Mouse (Mus musculus) liver, embryonic 13.5 days (tissue): ENCODE data around the gene Ninj2. TPM values are rescaled to one million over a fixed set of nuclear protein-coding genes. Genes with fewer than 3 reads are reported as not detected.

Experiments
- ATAC-seq: fragments of 200-750 bp; cut with Nextera tagmentation; 2 replicates; pipeline ENCODE4 v1.8.0; 2017; ENCODE audit warnings: low read depth, mild to moderate bottlenecking, moderate number of reproducible peaks, moderate library complexity
- DNase-seq: peaks from one replicate; pipeline ENCODE4 v3.0.0; 2022
- H3K27ac ChIP-seq: fragments of 300-500 bp; sonication (generic); 2 replicates; pipeline ENCODE4 v1.5.1; 2015; ENCODE audit warnings: moderate library complexity, mild to moderate bottlenecking, inconsistent platforms
- H3K27me3 ChIP-seq: fragments of 300-500 bp; sonication (generic); 2 replicates; pipeline ENCODE4 v1.6.1; 2015; ENCODE audit warnings: mild to moderate bottlenecking, inconsistent platforms
- H3K36me3 ChIP-seq: fragments of 300-500 bp; sonication (generic); 2 replicates; pipeline ENCODE4 v1.6.1; 2015; ENCODE audit warnings: mild to moderate bottlenecking, inconsistent platforms
- H3K4me1 ChIP-seq: fragments of 300-500 bp; sonication (generic); replicated peaks from 2 replicates; pipeline ENCODE4 v1.6.1; 2015; ENCODE audit warnings: inconsistent platforms
- H3K4me2 ChIP-seq: fragments of 300-500 bp; sonication (generic); 2 replicates; pipeline ENCODE4 v1.6.1; 2015; ENCODE audit warnings: inconsistent platforms, mild to moderate bottlenecking, moderate library complexity
- H3K4me3 ChIP-seq: fragments of 300-500 bp; sonication (generic); replicated peaks from 2 replicates; pipeline ENCODE4 v1.5.1; 2015; ENCODE audit warnings: mild to moderate bottlenecking, inconsistent platforms
- H3K9ac ChIP-seq: fragments of 300-500 bp; sonication (generic); 2 replicates; pipeline ENCODE4 v1.6.1; 2015; ENCODE audit warnings: mild to moderate bottlenecking, inconsistent platforms
- H3K9me3 ChIP-seq: fragments of 300-500 bp; sonication (generic); replicated peaks from 2 replicates; pipeline ENCODE4 v1.6.1; 2016; ENCODE audit warnings: inconsistent platforms
- WGBS: fragments of 180-500 bp; shearing (Covaris S2); methylation state at CpG from one replicate; pipeline ENCODE4 v1.1.7; 2015; ENCODE audit not compliant: insufficient replicate concordance; 5-methylcytosine and 5-hydroxymethylcytosine counted together
- polyA plus RNA-seq: library from polyadenylated mRNA; unstranded; fragments of >200 nt; fragmentation: Nextera tagmentation; extraction: Ambion mirVana; gene quantifications from 2 replicates; pipeline ENCODE4 v1.2.1, GENCODE M21; 2015

Ninj2 gene
- polyA plus RNA-seq, 1 experiment from 2014 or later = not detected

DNA sequence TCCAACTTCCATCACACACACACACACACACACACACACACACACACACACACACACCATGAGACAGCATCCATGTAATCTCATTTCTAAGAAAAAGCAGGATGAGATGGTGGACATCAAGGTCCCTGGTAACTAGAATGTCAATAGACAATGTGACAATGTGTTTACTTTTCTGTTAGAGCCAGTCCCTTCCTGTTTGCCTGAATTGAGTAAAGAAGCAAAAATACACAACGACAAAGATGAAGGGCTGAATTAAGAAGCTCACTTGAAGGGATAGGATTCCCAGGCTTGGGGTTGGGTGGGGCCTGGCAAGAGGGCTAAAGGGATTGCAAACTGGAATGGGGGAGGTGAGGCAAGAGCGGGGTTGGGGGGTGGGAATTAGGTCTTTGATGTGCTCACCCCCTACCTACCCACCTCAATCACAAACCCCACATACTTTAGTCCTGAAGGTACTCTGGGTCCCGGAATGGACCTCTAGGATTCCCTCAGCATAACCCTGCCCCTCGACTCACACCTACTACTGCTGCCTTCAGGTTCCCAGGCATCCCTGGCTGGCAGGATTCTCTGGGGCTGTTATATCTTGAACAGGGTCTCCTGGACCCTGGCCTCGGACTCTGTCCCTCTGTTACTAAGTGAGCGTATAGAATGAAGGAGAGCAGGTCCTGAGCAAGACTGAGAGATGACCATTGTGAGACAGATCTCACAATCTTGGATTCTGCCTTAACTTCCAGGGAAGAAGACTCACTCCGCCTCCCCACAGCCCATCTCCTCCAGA lies 98.4 kb downstream of the Ninj2 start:
- Histone ChIP-seq H3K4me1 (peaks cover 66% of the 10 kb centered on the region), H3K36me3 (no peaks in the 10 kb centered on the region), H3K27me3 (peaks cover 17% of the 10 kb centered on the region; the same call in 1 of the 2 replicates), H3K27ac (peak overlapping the region; percentile 47), H3K4me2 (0 out of 2 replicates have a peak overlapping the region, but pooled peaks have one; percentile 21), H3K4me3 (no peak overlapping the region), H3K9ac (no peak overlapping the region), H3K9me3 (no peaks in the 10 kb centered on the region)
- no peak for ATAC-seq
- 71% methylated on average over 7 of the region's 7 CpGs for WGBS
- no peak for DNase-seq

DNA sequence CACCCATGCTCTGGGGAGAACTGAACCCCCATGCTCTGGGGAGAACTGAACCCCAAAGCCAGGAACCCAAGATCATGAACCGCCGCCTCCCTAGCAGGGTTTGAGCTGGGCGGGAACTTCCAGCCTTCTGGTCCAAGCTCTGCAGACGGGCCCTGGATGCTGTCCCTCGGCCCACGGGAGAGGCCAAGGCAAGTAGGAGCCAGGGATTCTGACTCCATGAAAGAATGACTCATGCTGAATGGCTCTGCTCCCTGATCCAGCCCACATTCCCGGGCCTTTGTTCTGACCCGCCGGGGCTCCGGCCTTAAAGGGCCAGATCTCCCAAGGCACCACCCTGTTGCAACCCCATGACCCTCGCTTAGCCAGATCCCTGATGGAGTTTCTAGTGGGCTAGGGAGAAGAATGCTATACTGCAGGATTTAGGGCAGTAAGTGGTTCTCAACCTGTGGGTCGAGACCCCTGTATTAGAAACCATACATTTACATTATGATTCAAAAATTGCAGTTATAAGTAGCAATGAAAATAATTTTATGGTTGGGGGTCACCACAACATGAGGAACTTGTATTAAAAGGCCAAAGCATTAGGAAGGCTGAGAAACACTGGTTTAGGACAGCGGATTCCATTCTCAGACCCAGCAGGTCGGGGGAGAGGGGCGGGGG lies 99.2 kb downstream of the Ninj2 start:
- H3K9ac ChIP-seq = no peak overlapping the region
- peaks cover 11% of the 10 kb centered on the region; the same call in 1 of the 2 replicates for H3K27me3 ChIP-seq
- WGBS = 59% methylated on average over 14 of the region's 15 CpGs
- ATAC-seq (no peak), DNase-seq (no peak)
- H3K27ac ChIP-seq = peak overlapping the region; percentile 68; the same call in 1 of the 2 replicates
- H3K4me3 ChIP-seq = no peak overlapping the region
- H3K4me1 ChIP-seq = peaks cover 59% of the 10 kb centered on the region
- 0 out of 2 replicates have a peak overlapping the region, but pooled peaks have one; percentile 21 for H3K4me2 ChIP-seq
- no peaks in the 10 kb centered on the region for H3K9me3 ChIP-seq
- H3K36me3 ChIP-seq = no peaks in the 10 kb centered on the region

DNA sequence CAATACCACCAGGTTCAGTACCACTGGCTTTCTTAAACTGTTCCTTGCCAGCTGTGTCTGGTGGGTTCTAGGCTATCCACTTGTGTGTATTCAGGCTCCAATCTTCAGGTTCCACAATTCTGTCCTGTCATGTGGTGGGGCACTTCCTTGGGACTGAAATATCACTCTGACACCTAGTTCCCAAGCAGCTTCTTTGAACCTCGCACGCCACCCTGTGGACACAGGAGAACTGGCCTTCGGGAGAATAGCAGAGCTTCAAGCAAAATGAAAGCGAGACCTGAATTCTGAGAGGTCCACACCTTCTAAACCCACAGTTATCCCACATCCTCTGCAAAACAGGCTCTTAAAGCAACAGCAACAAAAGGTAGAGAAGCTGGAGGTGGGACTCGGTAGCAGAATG lies 100.0 kb downstream of the Ninj2 start:
- DNase-seq (peak; percentile 79), ATAC-seq (peak; percentile 55)
- Histone ChIP-seq H3K9me3 (no peaks in the 10 kb centered on the region), H3K36me3 (no peaks in the 10 kb centered on the region), H3K27me3 (0 out of 2 replicates have a peak, but pooled peaks cover 3% of the 10 kb centered on the region), H3K27ac (peak overlapping the region; percentile 68), H3K4me2 (0 out of 2 replicates have a peak overlapping the region, but pooled peaks have one; percentile 22), H3K9ac (peak overlapping the region; percentile 38; the same call in 1 of the 2 replicates), H3K4me3 (no peak overlapping the region), H3K4me1 (peaks cover 57% of the 10 kb centered on the region)
- WGBS = 9% methylated on average over 5 of the region's 5 CpGs

GRCm38 (mm10) chr6:120193793-120194192 lies 100.6 kb downstream of the Ninj2 start:
- peaks cover 51% of the 10 kb centered on the region for H3K4me1 ChIP-seq
- ATAC-seq = no peak
- peak overlapping the region; percentile 38; the same call in 1 of the 2 replicates for H3K9ac ChIP-seq

DNA sequence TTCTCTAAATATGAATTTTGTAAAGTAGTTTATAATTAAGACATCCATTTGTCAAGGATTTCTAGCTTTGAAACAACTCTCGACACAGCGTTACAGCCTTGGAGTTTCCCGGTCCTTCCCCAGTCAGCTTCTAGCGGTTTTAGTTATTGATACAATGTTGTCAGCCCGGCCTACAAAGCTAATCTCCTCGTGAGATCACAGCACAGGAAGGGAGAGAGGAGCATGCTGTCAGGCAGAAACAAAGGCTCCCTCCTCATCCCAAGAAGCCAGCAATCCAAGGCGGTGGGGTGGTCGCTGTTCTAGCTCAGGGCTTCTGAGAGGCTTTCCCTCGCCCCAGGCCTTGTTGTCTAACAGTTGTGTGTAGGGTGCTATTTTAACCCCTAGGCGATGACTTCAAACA lies 101.2 kb downstream of the Ninj2 start:
- 55% methylated on average over 10 of the region's 10 CpGs for WGBS
- DNase-seq = no peak
- Histone ChIP-seq H3K27ac (no peak overlapping the region), H3K4me2 (no peak overlapping the region), H3K9ac (no peak overlapping the region), H3K27me3 (no peaks in the 10 kb centered on the region), H3K9me3 (no peaks in the 10 kb centered on the region), H3K36me3 (no peaks in the 10 kb centered on the region), H3K4me3 (no peak overlapping the region), H3K4me1 (peaks cover 45% of the 10 kb centered on the region)
- ATAC-seq = no peak

More at GRCm38 (mm10) chr6:120193793-120194192, 100.6 kb downstream of the Ninj2 start:
- Histone ChIP-seq H3K27ac (peak overlapping the region; percentile 27; the same call in 1 of the 2 replicates), H3K36me3 (no peaks in the 10 kb centered on the region), H3K27me3 (no peaks in the 10 kb centered on the region), H3K4me3 (no peak overlapping the region), H3K9me3 (no peaks in the 10 kb centered on the region), H3K4me2 (no peak overlapping the region)
- 50% methylated on average over 1 of the region's 1 CpGs for WGBS
- no peak for DNase-seq

DNA sequence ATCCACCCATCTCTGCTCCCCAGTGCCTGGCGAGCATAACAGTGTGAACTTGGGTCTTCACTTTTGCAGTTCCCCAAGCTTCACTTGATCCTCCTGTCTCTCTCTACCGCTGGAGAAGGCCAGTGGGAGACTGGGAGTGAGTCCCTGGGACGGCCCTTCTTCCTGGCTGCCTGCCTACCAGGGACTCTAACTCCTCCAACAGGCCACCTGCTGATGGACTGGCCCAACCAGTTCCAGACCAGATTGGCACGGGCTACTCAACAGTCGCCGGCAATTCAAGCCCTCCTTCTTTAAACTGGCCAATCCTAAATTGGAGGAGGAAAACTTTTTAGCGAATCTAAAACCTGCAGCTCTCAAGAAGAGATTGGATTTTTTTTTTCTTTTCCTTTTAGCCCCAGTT lies 101.8 kb downstream of the Ninj2 start:
- DNase-seq (no peak), ATAC-seq (no peak)
- no peak overlapping the region for H3K4me2 ChIP-seq
- no peaks in the 10 kb centered on the region for H3K9me3 ChIP-seq
- H3K9ac ChIP-seq = no peak overlapping the region
- H3K27ac ChIP-seq = no peak overlapping the region
- no peak overlapping the region for H3K4me3 ChIP-seq
- peaks cover 48% of the 10 kb centered on the region for H3K4me1 ChIP-seq
- H3K36me3 ChIP-seq = no peaks in the 10 kb centered on the region
- 46% methylated on average over 7 of the region's 7 CpGs for WGBS
- no peaks in the 10 kb centered on the region for H3K27me3 ChIP-seq

GRCm38 (mm10) chr6:120196837-120197236 lies 103.7 kb downstream of the Ninj2 start:
- Histone ChIP-seq H3K27ac (no peak overlapping the region), H3K4me2 (no peak overlapping the region), H3K9me3 (no peaks in the 10 kb centered on the region), H3K4me3 (no peak overlapping the region), H3K4me1 (peaks cover 38% of the 10 kb centered on the region), H3K36me3 (no peaks in the 10 kb centered on the region), H3K27me3 (no peaks in the 10 kb centered on the region), H3K9ac (no peak overlapping the region)
- DNase-seq = no peak
- no peak for ATAC-seq
- WGBS = 24% methylated on average over 2 of the region's 2 CpGs

DNA sequence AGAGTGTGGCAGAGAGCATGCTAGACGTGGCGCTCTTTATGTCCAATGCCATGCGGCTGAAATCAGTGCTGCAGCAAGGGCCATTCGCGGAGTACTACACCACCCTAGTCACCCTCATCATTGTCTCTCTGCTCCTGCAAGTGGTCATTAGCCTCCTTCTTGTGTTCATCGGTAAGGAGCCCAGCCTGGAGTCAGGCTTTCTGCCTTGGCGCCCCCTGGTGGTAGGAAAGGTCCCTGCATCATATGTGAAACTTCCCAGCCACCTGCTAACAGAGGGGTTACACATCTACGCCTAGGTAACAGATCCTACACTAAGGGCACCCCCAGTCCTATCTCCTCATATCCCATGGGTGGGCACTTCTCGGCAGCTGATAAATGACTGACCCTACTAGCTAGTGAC lies 104.8 kb downstream of the Ninj2 start:
- no peak overlapping the region for H3K27ac ChIP-seq
- no peak overlapping the region for H3K4me2 ChIP-seq
- no peak overlapping the region for H3K9ac ChIP-seq
- no peaks in the 10 kb centered on the region for H3K27me3 ChIP-seq
- no peak overlapping the region for H3K4me3 ChIP-seq
- ATAC-seq = peak; percentile 21
- DNase-seq = peak; percentile 64
- no peaks in the 10 kb centered on the region for H3K9me3 ChIP-seq
- H3K4me1 ChIP-seq = peaks cover 29% of the 10 kb centered on the region
- 31% methylated on average over 9 of the region's 9 CpGs for WGBS
- H3K36me3 ChIP-seq = no peaks in the 10 kb centered on the region

DNA sequence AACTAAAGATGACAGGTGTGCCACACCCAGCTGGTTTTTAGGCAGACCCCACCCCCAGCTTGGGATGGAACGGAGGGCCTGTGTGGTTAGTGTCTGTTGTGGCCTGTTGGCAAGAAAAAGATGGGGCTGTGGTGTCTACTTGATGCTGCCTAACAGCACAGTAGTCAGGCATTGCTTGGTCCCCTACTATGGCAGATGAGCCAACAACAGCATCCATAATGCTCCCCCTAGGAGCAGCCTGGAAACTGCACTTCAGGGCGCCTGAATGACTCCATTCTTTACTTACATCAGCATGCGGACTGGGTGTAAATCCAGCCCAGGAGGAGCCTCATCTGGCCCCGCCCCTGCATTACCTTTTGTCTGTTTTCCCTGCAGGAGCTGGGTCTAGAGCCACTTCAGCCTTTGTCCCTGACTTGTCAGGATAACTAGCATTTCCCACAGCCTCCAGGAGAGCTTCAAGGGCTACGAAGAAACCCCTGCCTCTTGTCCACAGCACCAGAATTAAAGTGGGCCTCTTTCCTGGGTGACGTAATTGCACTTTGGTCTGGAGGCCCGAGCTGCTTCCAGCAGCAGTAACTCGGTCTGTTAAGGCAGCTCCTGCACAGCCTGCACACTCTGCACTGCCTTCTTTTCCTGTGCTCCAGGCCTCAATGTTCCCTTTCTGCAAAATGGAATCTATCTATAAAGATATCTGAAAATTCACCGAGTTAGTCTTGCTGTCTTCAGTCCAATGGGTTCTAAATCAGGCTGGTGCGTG lies 106.7 kb downstream of the Ninj2 start:
- Histone ChIP-seq H3K27ac (no peak overlapping the region), H3K9me3 (no peaks in the 10 kb centered on the region), H3K4me3 (no peak overlapping the region), H3K4me2 (no peak overlapping the region), H3K36me3 (no peaks in the 10 kb centered on the region), H3K27me3 (peaks cover 15% of the 10 kb centered on the region), H3K9ac (no peak overlapping the region), H3K4me1 (peaks cover 19% of the 10 kb centered on the region)
- 46% methylated on average over 10 of the region's 10 CpGs for WGBS
- no peak for ATAC-seq
- no peak for DNase-seq

DNA sequence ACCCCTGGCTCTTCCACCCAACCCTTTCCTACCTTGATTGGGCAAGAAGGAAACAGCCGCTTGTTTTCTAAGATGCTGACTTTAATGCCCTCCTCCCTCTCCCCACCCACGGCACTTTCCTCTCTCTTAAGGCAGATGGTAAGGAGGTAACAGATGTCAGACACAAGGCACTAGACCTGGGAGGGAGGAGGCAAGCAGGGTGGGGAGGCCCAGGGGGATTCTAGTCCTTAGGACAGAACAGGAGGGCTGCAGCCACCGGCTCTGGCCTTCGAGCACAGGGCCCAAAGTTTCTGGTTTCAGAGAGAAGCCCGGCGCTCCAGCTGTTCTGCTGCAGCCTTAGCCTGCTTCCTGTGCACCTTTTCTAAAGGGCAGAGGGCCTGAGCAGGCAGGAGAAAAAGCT lies 108.8 kb downstream of the Ninj2 start:
- no peak overlapping the region for H3K27ac ChIP-seq
- ATAC-seq = no peak
- H3K9me3 ChIP-seq = no peaks in the 10 kb centered on the region
- peaks cover 27% of the 10 kb centered on the region for H3K27me3 ChIP-seq
- DNase-seq = no peak
- H3K36me3 ChIP-seq = no peaks in the 10 kb centered on the region
- H3K4me2 ChIP-seq = no peak overlapping the region
- H3K4me1 ChIP-seq = peaks cover 19% of the 10 kb centered on the region
- no peak overlapping the region for H3K9ac ChIP-seq
- WGBS = 69% methylated on average over 6 of the region's 6 CpGs
- H3K4me3 ChIP-seq = no peak overlapping the region

GRCm38 (mm10) chr6:120202406-120202805 lies 109.3 kb downstream of the Ninj2 start:
- Histone ChIP-seq H3K9me3 (no peaks in the 10 kb centered on the region), H3K9ac (no peak overlapping the region), H3K36me3 (no peaks in the 10 kb centered on the region), H3K4me3 (no peak overlapping the region), H3K4me1 (peaks cover 21% of the 10 kb centered on the region), H3K27me3 (peaks cover 30% of the 10 kb centered on the region), H3K4me2 (no peak overlapping the region), H3K27ac (no peak overlapping the region)
- DNase-seq (no peak), ATAC-seq (no peak)
- WGBS = 76% methylated on average over 8 of the region's 8 CpGs
